Mouse (Mus musculus) retina, postnatal 1 day (tissue): Measurements from ENCODE around the gene Krtap5-4.
"Not testable (repeated sequence)": the region's sequence is repeated elsewhere in the genome, so short reads cannot be mapped to it uniquely, and the experiment has no call there.

Source experiments
- DNase-seq: peaks from one replicate; pipeline ENCODE4 v3.0.0-alpha.2; 2012

Gene Krtap5-4

GRCm38 (mm10) chr7:142322641-142323040 lies 19.3 kb downstream of the Krtap5-4 start:
- no peak for DNase-seq

- DNase-seq = no peak
These were observed 20.2 kb downstream of the Krtap5-4 start for GRCm38 (mm10) chr7:142323396-142324117.

- no peak for DNase-seq
These were observed 23.5 kb downstream of the Krtap5-4 start for GRCm38 (mm10) chr7:142326714-142327445.

- peak; percentile 26 for DNase-seq
These were observed 25.2 kb downstream of the Krtap5-4 start for GRCm38 (mm10) chr7:142328507-142328906.

GRCm38 (mm10) chr7:142330271-142330724 lies 26.9 kb downstream of the Krtap5-4 start:
- no peak for DNase-seq

GRCm38 (mm10) chr7:142331281-142331680 lies 27.9 kb downstream of the Krtap5-4 start:
- DNase-seq = no peak

GRCm38 (mm10) chr7:142332741-142333140 lies 29.4 kb downstream of the Krtap5-4 start:
- not testable (repeated sequence) for DNase-seq

GRCm38 (mm10) chr7:142334246-142334645 lies 30.9 kb downstream of the Krtap5-4 start:
- DNase-seq = peak; percentile 91

GRCm38 (mm10) chr7:142335151-142335550 lies 31.8 kb downstream of the Krtap5-4 start:
- DNase-seq = no peak

- no peak for DNase-seq
These were observed 37.1 kb downstream of the Krtap5-4 start for GRCm38 (mm10) chr7:142340269-142340970.

GRCm38 (mm10) chr7:142341564-142342246 lies 38.4 kb downstream of the Krtap5-4 start:
- DNase-seq = no peak

- DNase-seq = no peak
These were observed 38.9 kb downstream of the Krtap5-4 start for GRCm38 (mm10) chr7:142342247-142342640.

- DNase-seq = no peak
These were observed 44.2 kb downstream of the Krtap5-4 start for GRCm38 (mm10) chr7:142347542-142347941.

GRCm38 (mm10) chr7:142349308-142349961 lies 46.1 kb downstream of the Krtap5-4 start:
- DNase-seq = peak; percentile 44

- DNase-seq = no peak
These were observed 48.2 kb downstream of the Krtap5-4 start for GRCm38 (mm10) chr7:142351569-142351968.

GRCm38 (mm10) chr7:142353854-142354253 lies 50.5 kb downstream of the Krtap5-4 start:
- DNase-seq = no peak
